Comparison of ENCODE assay signal across 23 mouse cellular contexts in genomic region chr10:40030716-40031115, GRCm38 (mm10). TPM values are rescaled to one million over a fixed set of nuclear protein-coding genes. Genes with fewer than 3 reads are reported as not detected.
DNase-seq lines count a peak whose midpoint lies in the region; ATAC-seq lines count a peak whose summit lies in the region.
"Had no signal": no experiment of that assay in that cellular context is flagged by ENCODE, and none has a peak within 500 bp of the region (broad histone marks: within the 10 kb centered on the region; RNA-seq: fewer than 3 reads in every experiment).

No protein-coding gene starts in this region.

- WGBS in heart, embryonic 10.5 days = 91% methylated on average over 6 of the region's 6 CpGs
- 90% methylated on average over 6 of the region's 6 CpGs for WGBS in kidney, embryonic 16.5 days

- peak; percentile 52 for DNase-seq in heart, embryonic 10.5 days (ENCODE audit: low spot score)
- no peak for DNase-seq in heart, adult 9 months (ENCODE audit: low spot score in 2 of 2)
- DNase-seq in kidney, postnatal 10 days = peak; percentile 2
- DNase-seq: adrenal gland, adult 2 months; adrenal gland, postnatal 10 days; adrenal gland, postnatal 25 days; cerebellum, adult 11 months; cerebellum, adult 18-20 months; cerebellum, adult 8-10 months; cerebellum, adult 9-11 months; cerebellum, postnatal 14 days; cerebellum, postnatal 36 days; embryo, embryonic 11 days had no signal

- H3K27ac ChIP-seq in heart, embryonic 10.5 days = no peak overlapping the region
- H3K27ac ChIP-seq in kidney, embryonic 16.5 days (ENCODE audit: low read length) = no peak overlapping the region
- H3K27ac ChIP-seq: embryonic facial prominence, embryonic 13.5 days; embryonic facial prominence, embryonic 15.5 days; forebrain, embryonic 10.5 days; forebrain, embryonic 12.5 days had no signal

- no peaks in the 10 kb centered on the region for H3K4me1 ChIP-seq in heart, embryonic 10.5 days
- no peaks in the 10 kb centered on the region for H3K4me1 ChIP-seq in kidney, embryonic 16.5 days (ENCODE audit: insufficient read depth, low read length)
- H3K4me1 ChIP-seq: embryonic facial prominence, embryonic 13.5 days; embryonic facial prominence, embryonic 15.5 days; forebrain, embryonic 10.5 days; forebrain, embryonic 12.5 days had no signal

- no peaks in the 10 kb centered on the region for H3K27me3 ChIP-seq in heart, embryonic 10.5 days (ENCODE audit: insufficient read depth, poor library complexity, severe bottlenecking)
- H3K27me3 ChIP-seq in kidney, embryonic 16.5 days (ENCODE audit: insufficient read depth, low read length) = no peaks in the 10 kb centered on the region
- H3K27me3 ChIP-seq: embryonic facial prominence, embryonic 13.5 days; embryonic facial prominence, embryonic 15.5 days had no signal

- H3K9ac ChIP-seq in kidney, embryonic 16.5 days (replicated peaks; ENCODE audit: low read length) = no peak overlapping the region
- H3K9ac ChIP-seq: embryonic facial prominence, embryonic 13.5 days; embryonic facial prominence, embryonic 15.5 days; forebrain, embryonic 12.5 days had no signal

- no peaks in the 10 kb centered on the region for H3K9me3 ChIP-seq in heart, embryonic 10.5 days
- H3K9me3 ChIP-seq in kidney, embryonic 16.5 days (ENCODE audit: low read length) = peaks cover 7% of the 10 kb centered on the region; the same call in 1 of the 2 replicates
- H3K9me3 ChIP-seq: embryonic facial prominence, embryonic 15.5 days; forebrain, embryonic 12.5 days had no signal

- ATAC-seq in kidney, embryonic 16.5 days (ENCODE audit: low FRiP score, low TSS enrichment) = no peak
- ATAC-seq: forebrain, embryonic 14.5 days; forebrain, embryonic 16.5 days had no signal

- H3K36me3 ChIP-seq in heart, embryonic 10.5 days = no peaks in the 10 kb centered on the region; the same call in 1 of the 2 replicates
- H3K36me3 ChIP-seq in kidney, embryonic 16.5 days (ENCODE audit: insufficient read depth, low read length) = no peaks in the 10 kb centered on the region
- H3K36me3 ChIP-seq: embryonic facial prominence, embryonic 13.5 days; embryonic facial prominence, embryonic 15.5 days; forebrain, embryonic 10.5 days; forebrain, embryonic 12.5 days had no signal

- no peak overlapping the region for H3K4me2 ChIP-seq in kidney, embryonic 16.5 days (replicated peaks; ENCODE audit: low read depth, low read length)
- H3K4me2 ChIP-seq: embryonic facial prominence, embryonic 13.5 days; embryonic facial prominence, embryonic 15.5 days; forebrain, embryonic 12.5 days had no signal

- no peak overlapping the region for H3K4me3 ChIP-seq in heart, embryonic 10.5 days
- no peak overlapping the region for H3K4me3 ChIP-seq in kidney, embryonic 16.5 days (ENCODE audit: low read length)
- H3K4me3 ChIP-seq: embryonic facial prominence, embryonic 13.5 days; embryonic facial prominence, embryonic 15.5 days; erythroblast, embryonic 14.5 days; forebrain, embryonic 10.5 days; forebrain, embryonic 12.5 days had no signal

RNA-seq across cellular contexts. Expression of gene Mfsd4b1, which starts 5.6 kb away (rescaled TPM):
- polyA plus RNA-seq in heart, embryonic 10.5 days (2016; fragmentation: Nextera tagmentation; extraction: Ambion mirVana) = 0.18 and 0.22 TPM in 2 replicates
- polyA plus RNA-seq in kidney, embryonic 16.5 days (2015; fragmentation: Nextera tagmentation; extraction: Ambion mirVana) = 9.0 and 12.0 TPM in 2 replicates
- polyA plus RNA-seq: C2C12; embryonic facial prominence, embryonic 11.5 days; embryonic facial prominence, embryonic 13.5 days; erythroblast, embryonic 14.5 days; forebrain, embryonic 10.5 days; forebrain, embryonic 12.5 days had no signal

RNA-seq across cellular contexts. Expression of gene Mfsd4b5, which starts 44.3 kb away (rescaled TPM):
- polyA plus RNA-seq in heart, embryonic 10.5 days (2016; fragmentation: Nextera tagmentation; extraction: Ambion mirVana) = 0.07 and 0.11 TPM in 2 replicates
- 7.0 and 7.5 TPM in 2 replicates for polyA plus RNA-seq in kidney, embryonic 16.5 days (2015; fragmentation: Nextera tagmentation; extraction: Ambion mirVana)
- polyA plus RNA-seq: embryonic facial prominence, embryonic 11.5 days; erythroblast, embryonic 14.5 days; forebrain, embryonic 10.5 days; forebrain, embryonic 12.5 days; forebrain, embryonic 14.5 days; forebrain, embryonic 16.5 days had no signal

Comparison
In these comparisons a context has a peak if more than half of its experiments do, and no peak if none do; other contexts are left out.
1. DNase-seq: peak in heart, embryonic 10.5 days (single experiment) and kidney, postnatal 10 days (single experiment); none in heart, adult 9 months (0 of 2).